Mouse (Mus musculus) G1E-ER4 (cell line): Measurements from ENCODE around the gene Dop1b. TPM values are rescaled to one million over a fixed set of nuclear protein-coding genes. Genes with fewer than 3 reads are reported as not detected.

Experiments
- GATA1 ChIP-seq: IDR thresholded peaks from one replicate; pipeline ENCODE4 v1.8.0; 2012; ENCODE audit warnings: low read length, inconsistent platforms
- polyA plus RNA-seq: library from polyadenylated mRNA; stranded (reverse); fragments of >175 nt; gene quantifications from 2 replicates; pipeline ENCODE4 v1.2.3, GENCODE M21; 2012

Dop1b gene
- polyA plus RNA-seq = 0.59 and 0.77 TPM in 2 replicates

- TF ChIP-seq GATA1 = no peak
Observed at GRCm38 (mm10) chr16:93711411-93712188, at the start of gene Dop1b. Dop1b (plus strand) TSS chr16:93711904.

GRCm38 (mm10) chr16:93667976-93668375 lies 43.7 kb upstream of the Dop1b start:
- TF ChIP-seq GATA1 = no peak

- no peak for TF ChIP-seq GATA1
Observed at GRCm38 (mm10) chr16:93669521-93669920, 42.2 kb upstream of the Dop1b start.

- TF ChIP-seq GATA1 = no peak
Observed at GRCm38 (mm10) chr16:93671064-93671463, 40.6 kb upstream of the Dop1b start.

- no peak for TF ChIP-seq GATA1
Observed at GRCm38 (mm10) chr16:93676376-93676775, 35.3 kb upstream of the Dop1b start.

GRCm38 (mm10) chr16:93678206-93678605 lies 33.5 kb upstream of the Dop1b start:
- no peak for TF ChIP-seq GATA1

GRCm38 (mm10) chr16:93679165-93679564 lies 32.5 kb upstream of the Dop1b start:
- TF ChIP-seq GATA1 = no peak

- no peak for TF ChIP-seq GATA1
Observed at GRCm38 (mm10) chr16:93682156-93682688, 29.5 kb upstream of the Dop1b start.

- TF ChIP-seq GATA1 = no peak
Observed at GRCm38 (mm10) chr16:93682689-93683507, 28.8 kb upstream of the Dop1b start, which contains the start of gene Cbr3. Cbr3 (plus strand) TSS chr16:93683215.

GRCm38 (mm10) chr16:93683508-93684236 lies 28.0 kb upstream of the Dop1b start:
- no peak for TF ChIP-seq GATA1

GRCm38 (mm10) chr16:93684441-93684840 lies 27.3 kb upstream of the Dop1b start:
- TF ChIP-seq GATA1 = no peak

- TF ChIP-seq GATA1 = no peak
Observed at GRCm38 (mm10) chr16:93686421-93686820, 25.3 kb upstream of the Dop1b start.

GRCm38 (mm10) chr16:93686945-93687344 lies 24.8 kb upstream of the Dop1b start:
- TF ChIP-seq GATA1 = no peak

GRCm38 (mm10) chr16:93691206-93691841 lies 20.4 kb upstream of the Dop1b start:
- no peak for TF ChIP-seq GATA1

- TF ChIP-seq GATA1 = no peak
Observed at GRCm38 (mm10) chr16:93692744-93693143, 19.0 kb upstream of the Dop1b start.

- TF ChIP-seq GATA1 = no peak
Observed at GRCm38 (mm10) chr16:93707116-93707515, 4.6 kb upstream of the Dop1b start.
